Mouse (Mus musculus): ENCODE data around the gene Rab5b.
A peak's percentile ranks its signal among the peaks of the same experiment; 100 is the strongest.

DNA sequence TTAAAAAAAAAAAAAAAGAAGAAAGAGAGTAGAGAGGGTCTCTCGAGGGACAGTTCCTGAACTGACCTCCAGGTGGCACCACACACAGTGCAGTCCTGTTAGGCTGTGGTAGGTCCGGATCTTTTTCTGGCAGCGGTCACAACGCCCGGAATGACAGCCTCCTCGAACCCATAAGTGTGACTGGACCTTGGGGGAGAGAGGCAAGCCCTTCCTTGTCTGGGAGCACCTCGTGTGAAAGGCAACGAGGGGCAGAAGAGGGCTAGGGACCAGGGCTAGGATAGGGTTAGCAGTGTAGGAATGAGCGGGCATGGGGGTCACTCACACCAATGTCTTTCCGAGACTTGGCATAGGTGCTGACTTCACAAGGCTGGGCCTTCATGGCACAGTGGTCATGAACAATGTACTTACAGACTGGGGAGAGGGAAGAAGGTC lies 35.0 kb upstream of the Rab5b start:
- TF ChIP-seq CTCF (IDR thresholded peaks at IDR 0.05; ENCODE audit: borderline replicate concordance, extremely low read depth, insufficient read depth, insufficient read length) (peak; percentile 83), POLR2A (IDR thresholded peaks at IDR 0.05; ENCODE audit: borderline replicate concordance, extremely low read depth, insufficient read depth, insufficient read length, poor library complexity, severe bottlenecking) (no peak)

Data from brain, embryonic 14.5 days (tissue).